Mouse (Mus musculus): ENCODE results near the gene Npy1r. TPM values are rescaled to one million over a fixed set of nuclear protein-coding genes. Genes with fewer than 3 reads are reported as not detected.
A peak's percentile ranks its signal among the peaks of the same experiment; 100 is the strongest.

Npy1r gene
- total RNA-seq (2015) (not detected in 2 replicates), total RNA-seq (2017) (not detected in 2 replicates)

DNA sequence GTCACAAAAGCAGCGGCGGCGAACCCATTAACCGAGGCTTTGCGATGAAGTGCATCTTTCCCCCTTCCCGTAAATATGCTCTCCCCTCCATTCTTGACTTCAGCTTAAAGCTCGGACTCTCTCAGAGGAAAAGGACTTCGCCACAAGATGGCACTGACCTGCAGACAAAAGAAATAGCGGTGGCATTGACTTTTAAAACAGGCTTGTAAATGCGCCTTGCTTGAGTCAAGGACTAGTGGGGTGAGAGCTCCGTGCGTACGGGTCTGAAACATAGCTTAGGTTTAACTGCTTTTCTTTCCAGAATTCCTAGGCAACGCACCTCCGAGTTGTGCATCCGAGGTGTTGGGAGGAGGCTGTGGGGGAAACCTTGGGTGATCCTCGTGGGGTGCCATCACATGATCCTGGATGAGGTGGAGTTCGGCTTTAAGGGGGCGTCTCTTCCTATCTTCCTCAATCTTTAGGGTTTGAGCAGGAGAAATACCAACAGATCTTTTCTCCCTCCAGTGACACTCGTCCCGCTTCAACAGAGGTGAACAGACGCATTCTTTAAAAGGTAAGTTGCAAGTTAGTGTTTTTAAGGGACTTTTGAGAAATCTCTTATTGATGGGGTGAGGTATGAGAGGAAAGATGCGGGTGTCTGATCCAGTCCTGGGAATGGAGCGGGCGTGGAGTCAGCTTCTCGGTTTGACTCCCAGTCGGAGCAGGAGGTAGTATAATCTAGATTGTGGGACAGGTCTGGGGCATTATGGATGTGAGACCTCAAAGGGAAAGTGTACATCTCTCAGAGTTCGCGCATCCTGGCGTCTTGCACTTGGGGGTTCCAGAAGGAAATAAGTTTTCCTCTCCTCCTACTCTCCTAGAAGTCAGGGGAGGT lies at the start of gene Npy1r:
TSS of gene Npy1r (plus strand) at position 223 of the 874 bp plus-strand sequence.
- ATAC-seq (replicated peaks; ENCODE audit: poor library complexity), result no peak

DNA sequence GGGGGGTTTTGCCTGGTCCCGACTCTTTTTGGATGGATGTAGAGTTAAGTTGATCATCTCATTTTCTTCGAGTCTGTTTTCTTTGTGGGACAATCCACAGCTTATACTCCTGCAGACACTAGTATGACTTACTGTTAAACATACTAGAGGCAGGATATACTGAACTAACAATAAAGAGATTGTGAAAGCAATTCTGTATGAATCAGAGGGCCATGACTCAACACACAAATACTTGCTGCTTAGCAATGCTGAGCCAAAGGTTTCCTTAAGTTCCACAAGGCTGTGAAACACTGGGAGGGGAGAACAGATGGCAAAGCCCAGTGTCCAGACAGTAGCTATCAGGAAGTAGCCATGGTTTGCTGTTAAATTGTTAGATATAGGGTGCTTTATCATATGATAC lies 15.7 kb upstream of the Npy1r start:
- no peak for ATAC-seq (replicated peaks; ENCODE audit: poor library complexity)

DNA sequence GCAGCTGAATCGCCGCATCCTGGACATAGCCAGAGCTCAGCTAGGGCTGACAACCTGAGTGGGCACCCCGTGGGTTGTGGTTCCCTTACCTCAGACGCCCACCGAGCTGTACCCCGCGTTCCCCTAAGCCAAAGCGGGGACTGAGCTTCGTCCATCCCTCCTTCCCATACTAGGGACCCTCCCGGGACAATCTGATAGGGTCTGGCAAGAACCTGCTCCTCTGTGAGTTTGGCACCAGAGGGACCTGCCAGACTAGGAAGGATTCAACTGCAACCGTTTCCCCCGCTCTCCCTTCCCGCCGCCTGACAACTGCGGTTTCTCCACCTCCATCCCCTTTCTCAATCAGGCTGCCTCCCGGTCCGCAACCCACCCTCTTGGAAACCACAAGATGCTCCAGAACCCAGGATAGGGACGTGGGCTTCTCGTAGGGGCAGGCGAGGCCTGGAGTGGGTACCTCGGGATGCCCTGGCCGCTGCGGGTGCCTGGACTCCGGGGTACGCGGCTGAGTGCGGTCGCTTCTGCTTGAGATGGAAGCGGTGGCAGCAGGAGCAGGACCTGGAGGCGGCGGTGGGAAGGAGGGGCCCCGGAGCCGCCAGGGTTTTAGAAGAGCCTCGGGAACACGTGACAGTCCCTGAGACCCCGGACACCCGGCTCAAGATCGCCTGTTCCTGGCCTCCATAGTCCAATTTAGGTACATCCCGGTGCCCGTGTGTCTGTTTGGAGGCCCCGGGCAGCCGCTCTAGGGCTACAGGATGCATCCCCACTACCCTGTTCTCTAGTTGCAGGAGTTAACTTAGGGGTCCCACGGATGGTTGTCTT lies 9.3 kb upstream of the Npy1r start, which contains the start of gene Npy5r:
TSS of gene Npy5r (minus strand) at position 618 of the 819 bp plus-strand sequence.
- ATAC-seq (replicated peaks; ENCODE audit: poor library complexity), result 0 out of 2 replicates have a peak, but pooled peaks have one; percentile 9

DNA sequence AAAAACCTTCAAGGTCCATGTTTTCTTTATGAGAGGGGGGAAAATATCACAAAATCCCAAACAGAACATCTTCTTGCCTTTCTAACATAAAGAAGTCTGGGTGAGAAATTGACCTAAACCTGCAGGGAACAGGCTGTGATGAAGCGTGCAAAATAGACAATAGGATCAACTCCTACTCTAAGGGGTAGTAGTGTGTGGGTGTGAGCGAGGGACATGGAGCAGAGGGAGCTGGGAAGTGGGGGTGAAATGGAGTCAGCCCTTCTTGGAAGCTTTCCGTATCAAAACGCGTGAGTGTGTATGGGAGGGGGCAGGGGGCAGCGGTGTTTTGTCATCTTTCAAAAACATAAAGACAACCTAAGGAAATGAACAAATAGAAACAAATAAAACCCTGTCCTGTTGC lies 8.6 kb upstream of the Npy1r start:
- ATAC-seq (replicated peaks; ENCODE audit: poor library complexity), result no peak

DNA sequence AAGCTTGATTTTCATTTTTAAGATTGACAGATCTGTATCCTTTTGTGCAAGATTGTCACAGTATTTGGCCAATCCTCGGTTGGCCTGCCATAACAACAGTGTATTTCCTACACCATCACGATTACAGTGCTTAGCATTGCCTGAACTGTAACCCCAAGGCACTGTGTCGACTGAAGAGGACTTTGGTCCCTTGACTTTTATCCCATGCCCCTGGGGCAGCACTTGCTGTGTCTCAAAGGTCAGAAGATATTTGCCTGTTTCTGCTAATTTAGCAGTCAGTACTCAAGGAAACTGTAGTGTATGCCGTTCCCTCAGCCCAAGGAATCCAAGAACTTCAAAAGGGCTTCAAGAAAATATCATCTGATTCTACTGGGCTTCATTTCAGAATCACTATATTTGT lies 8.2 kb upstream of the Npy1r start:
- ATAC-seq (replicated peaks; ENCODE audit: poor library complexity), result no peak

DNA sequence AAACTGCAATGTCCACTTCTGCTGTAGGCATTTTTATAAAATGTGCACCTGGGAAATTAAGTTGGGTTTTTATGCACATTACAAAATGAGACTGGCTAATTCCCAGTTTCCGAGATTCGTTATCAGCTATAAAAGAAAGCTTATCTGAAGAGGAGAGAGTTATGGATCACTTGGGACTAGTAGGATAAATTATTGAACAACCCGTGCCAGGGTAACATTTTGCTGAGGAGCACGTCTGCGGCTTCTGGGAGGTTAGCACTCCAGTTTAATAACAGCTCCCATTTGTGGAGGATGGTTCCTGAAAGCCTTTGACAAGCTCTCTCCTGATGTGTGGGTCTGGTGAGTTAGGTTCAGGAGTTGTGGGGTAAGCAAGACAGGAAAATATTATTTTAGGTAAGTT lies 6.6 kb upstream of the Npy1r start:
- ATAC-seq (replicated peaks; ENCODE audit: poor library complexity), result no peak

DNA sequence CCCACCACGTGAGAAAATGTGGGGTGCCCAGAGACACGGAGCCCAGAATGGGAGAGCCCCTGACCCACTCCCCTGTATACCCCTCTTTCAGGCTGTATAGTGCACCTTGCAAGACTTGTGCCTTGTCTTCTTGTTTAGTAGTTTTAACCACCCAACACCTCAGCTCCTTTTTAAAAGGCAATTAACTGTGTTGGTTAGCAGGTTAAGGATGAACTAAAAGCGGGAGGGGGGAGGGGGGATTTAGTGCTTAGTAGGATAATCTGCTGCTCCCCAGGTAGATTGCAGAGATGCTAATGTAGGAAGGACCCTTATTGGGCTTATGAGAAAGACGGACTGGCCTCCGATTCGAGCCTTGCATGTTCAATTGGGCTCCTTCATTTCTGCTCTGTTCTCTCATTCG lies 1.0 kb downstream of the Npy1r start:
- no peak for ATAC-seq (replicated peaks; ENCODE audit: poor library complexity)

DNA sequence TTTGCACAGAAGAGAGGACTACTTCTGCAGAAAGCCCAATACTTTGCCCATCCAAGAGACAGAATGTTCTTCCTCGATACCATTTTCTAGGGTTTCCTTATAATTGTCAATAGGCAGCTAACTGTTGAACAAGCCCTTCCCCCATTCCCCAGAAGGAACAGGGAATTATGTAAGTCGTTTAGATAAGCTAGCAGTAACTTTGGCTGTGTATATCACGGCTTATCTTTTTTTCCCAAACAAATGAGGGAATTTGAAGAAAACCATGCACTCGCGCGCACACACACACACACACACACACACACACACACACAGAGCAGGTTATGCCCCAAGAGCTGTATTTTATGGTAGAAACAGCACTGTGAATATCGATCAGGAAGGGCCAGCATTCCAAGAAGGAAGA lies 1.8 kb downstream of the Npy1r start:
- ATAC-seq (replicated peaks; ENCODE audit: poor library complexity), result no peak

DNA sequence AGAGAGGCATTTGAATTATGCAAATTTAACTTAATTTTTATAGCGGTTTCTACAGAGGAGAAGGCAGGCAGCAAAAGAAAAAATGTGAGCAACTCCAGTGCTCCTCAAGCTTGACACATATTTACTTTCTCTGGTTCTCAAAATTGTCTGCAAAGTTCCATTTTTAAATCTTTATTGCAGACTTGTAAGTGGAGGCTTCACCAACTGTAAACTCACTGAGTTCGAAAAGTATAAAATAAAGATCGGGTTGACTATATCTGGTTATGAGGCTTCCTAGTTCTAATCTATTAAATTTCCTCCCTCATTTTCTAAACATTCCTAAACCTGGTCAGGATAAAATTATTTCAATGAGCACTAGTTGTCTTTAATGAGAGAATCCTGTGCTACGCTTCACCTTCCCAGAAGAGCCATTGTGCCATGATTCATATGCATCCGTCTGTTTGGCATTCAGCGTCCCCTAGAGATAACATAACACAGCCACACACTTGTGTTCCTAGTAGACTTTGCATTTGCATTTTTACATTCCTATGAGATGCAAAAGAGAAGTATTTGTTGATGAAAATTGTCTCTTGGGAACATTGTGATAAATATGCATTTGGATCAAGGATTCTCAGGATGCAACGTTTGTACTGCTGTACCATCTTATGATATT lies 17.5 kb downstream of the Npy1r start:
- ATAC-seq (replicated peaks; ENCODE audit: poor library complexity), result no peak

DNA sequence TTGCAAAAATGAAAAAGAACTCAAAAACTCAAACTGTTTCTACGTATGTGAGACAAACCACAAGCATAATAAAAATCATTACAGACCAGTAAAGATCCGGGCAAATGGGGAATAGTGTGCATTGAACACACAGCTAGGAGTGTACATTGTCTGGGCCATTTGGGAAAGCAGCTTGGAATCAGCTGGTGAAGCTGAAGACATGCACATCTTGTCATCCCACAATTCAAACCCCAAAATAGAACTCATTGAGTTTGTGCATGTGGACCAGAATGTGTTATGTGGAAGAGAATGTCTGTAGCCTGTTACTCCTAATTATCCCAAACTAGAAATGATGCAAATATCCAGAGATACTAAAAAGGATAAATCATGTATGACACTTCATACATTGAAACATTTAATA lies 25.8 kb downstream of the Npy1r start:
- no peak for ATAC-seq (replicated peaks; ENCODE audit: poor library complexity)

DNA sequence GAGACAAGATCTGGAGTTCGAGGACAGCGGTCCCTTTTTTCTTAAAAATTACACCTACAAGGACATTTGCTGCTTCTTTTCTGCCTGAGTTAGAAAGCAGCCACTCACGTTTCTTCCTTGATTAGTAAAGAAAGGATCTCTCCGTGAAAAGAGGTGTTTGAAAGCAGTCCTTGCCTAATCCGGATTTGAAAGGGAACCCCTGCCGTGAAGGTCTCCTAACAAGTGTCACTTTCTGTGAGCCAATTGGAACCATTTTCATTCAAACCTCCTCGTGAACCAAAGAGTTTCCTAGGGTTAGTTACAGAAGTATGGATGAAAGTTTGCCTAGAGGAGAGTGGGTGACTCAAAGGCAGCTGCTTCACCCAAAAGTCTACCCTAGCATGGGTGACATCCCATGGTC lies 32.5 kb downstream of the Npy1r start:
- ATAC-seq (replicated peaks; ENCODE audit: poor library complexity), result no peak

DNA sequence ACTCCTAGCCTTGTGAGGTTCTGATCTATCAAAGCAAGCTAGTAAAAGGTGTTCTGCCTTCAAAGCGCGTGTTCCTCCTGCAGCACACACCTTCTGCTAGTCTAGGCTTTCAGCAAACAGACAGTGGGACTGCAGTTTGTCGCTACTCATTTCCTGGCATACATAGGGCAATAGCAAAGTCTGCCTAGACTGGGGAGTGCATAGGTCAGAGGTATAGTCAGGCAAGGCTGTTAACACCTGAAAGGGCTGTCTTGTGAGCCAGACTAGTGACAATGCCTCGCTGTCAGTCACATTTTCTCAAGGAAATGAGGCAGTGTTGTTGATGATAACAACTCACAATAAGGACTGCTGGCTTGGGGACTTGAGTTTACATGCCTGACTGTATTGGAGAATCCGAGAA lies 35.0 kb downstream of the Npy1r start:
- ATAC-seq (replicated peaks; ENCODE audit: poor library complexity), result no peak

DNA sequence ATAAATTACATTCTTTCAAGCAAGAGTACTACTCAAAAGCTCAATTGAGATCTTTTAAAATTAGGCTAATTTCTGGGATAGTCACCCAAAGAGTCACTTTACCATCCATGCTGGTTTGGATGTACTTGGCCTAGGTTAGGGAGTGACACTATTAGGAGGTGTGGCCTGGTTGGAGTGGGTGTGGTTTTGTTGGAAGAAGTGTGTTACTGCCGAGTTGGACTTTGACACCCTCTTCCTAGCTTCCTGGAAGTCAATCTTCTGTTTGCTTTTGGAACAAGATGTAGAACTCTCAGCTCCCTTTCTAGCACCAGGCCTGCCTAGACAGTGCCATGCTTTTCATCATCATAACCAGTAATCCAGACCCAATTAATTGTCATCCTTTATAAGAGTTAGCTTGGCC lies 45.4 kb downstream of the Npy1r start:
- no peak for ATAC-seq (replicated peaks; ENCODE audit: poor library complexity)

DNA sequence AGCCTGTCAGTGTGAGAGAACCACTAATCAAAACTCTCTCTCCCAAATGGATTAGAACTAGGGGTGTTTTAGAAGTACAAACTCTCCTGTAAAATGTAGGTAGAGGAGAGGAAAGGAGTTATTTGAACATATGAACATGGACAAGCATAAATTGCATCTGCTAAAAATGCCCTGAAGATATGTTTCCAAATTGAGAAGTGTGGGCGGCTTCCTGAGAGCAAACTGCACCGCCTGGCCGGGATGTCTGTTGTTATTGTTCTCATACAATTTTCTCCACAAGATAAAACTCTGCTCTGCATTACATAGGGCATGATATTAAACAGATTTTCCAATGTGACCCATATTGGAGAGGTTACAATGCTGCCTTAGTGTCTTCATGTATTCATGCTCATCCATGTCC lies 48.6 kb downstream of the Npy1r start:
- ATAC-seq (replicated peaks; ENCODE audit: poor library complexity), result no peak

DNA sequence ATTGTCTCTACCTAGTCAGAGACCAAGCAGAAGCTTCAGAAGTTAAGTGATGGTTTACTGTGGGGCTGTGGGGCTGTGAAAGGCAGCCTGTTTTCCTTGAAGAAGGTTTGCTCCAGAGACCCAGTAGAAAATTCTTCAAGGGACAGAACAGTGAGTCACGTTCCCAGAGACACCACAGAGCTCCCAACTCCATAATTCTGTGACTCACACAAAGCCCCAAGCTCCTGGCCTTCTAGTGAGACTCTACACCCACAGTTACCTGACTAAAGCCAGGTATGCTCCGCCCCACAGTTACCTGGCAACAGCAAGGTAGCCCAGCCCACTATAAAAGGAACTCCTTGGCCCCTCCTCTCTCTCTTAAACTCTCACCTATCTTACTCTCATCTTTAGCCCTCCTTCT lies 54.6 kb downstream of the Npy1r start:
- no peak for ATAC-seq (replicated peaks; ENCODE audit: poor library complexity)

DNA sequence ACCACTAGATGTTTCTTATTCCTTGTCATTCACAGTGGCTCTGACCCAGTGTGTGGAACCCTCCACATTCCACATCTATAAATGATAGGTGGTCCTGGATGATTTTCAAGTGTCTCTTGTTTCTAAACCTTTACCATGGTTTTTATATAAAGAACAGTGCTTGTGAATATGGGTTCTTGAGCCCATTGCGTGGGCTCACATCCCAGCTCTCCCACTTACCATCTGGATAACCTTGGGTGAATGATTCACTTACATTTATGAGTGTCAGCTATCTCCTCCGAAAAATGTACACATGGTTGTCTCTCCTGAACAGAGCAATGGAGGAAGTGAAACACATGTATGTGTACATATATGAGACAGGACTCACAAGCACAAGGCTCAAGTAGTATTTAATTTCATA lies 59.2 kb downstream of the Npy1r start:
- no peak for ATAC-seq (replicated peaks; ENCODE audit: poor library complexity)

Other genes starting within 250 kb of the Npy1r start
- gene Tma16, start 210.7 kb upstream of the Npy1r start, total RNA-seq (2015), result 41.0 and 42.5 TPM in 2 replicates
- 54.5 and 63.1 TPM in 2 replicates for gene Tma16, start 210.7 kb upstream of the Npy1r start, total RNA-seq (2017)
- gene Tktl2, start 185.4 kb upstream of the Npy1r start, total RNA-seq (2015), result not detected in 2 replicates
- not detected in 2 replicates for gene Tktl2, start 185.4 kb upstream of the Npy1r start, total RNA-seq (2017)
- gene Npy5r, start 9.1 kb upstream of the Npy1r start, total RNA-seq (2015), result not detected in 2 replicates
- not detected in 2 replicates for gene Npy5r, start 9.1 kb upstream of the Npy1r start, total RNA-seq (2017)
- 68.6 and 75.4 TPM in 2 replicates for gene Naf1, start 163.0 kb downstream of the Npy1r start, total RNA-seq (2015)
- gene Naf1, start 163.0 kb downstream of the Npy1r start, total RNA-seq (2017), result 9.4 and 13.7 TPM in 2 replicates

Data from megakaryocyte progenitor cell, adult 5-6 weeks (primary cell).